In genomic region chr19:14595390-14595997, GRCm38 (mm10) we compare ENCODE assay signal across 8 mouse cellular contexts. TPM values are rescaled to one million over a fixed set of nuclear protein-coding genes. Genes with fewer than 3 reads are reported as not detected.
DNase-seq lines count a peak whose midpoint lies in the region; ATAC-seq and TF ChIP-seq lines count a peak whose summit lies in the region.

No protein-coding gene starts in this region.

- H3K27ac ChIP-seq in kidney, embryonic 16.5 days (ENCODE audit: low read length) = no peak overlapping the region
- H3K27ac ChIP-seq in hindbrain, embryonic 14.5 days = no peak overlapping the region
- H3K27ac ChIP-seq in midbrain, postnatal 0 days (ENCODE audit: low read depth, low read length) = no peak overlapping the region

- H3K4me2 ChIP-seq in kidney, embryonic 16.5 days (replicated peaks; ENCODE audit: low read depth, low read length) = peak overlapping the region; percentile 63
- H3K4me2 ChIP-seq in hindbrain, embryonic 14.5 days (replicated peaks) = peak overlapping the region; percentile 65
- H3K4me2 ChIP-seq in midbrain, postnatal 0 days (ENCODE audit: low read depth, low read length, poor library complexity, severe bottlenecking) = peak overlapping the region; percentile 63

- ATAC-seq in kidney, embryonic 16.5 days (ENCODE audit: low FRiP score, low TSS enrichment) = no peak
- ATAC-seq in hindbrain, embryonic 14.5 days (ENCODE audit: low FRiP score) = no peak
- no peak for ATAC-seq in midbrain, postnatal 0 days (ENCODE audit: low FRiP score)

- 14% methylated on average over 11 of the region's 11 CpGs for WGBS in kidney, embryonic 16.5 days
- WGBS in hindbrain, embryonic 14.5 days = 15% methylated on average over 11 of the region's 11 CpGs
- WGBS in midbrain, postnatal 0 days = 14% methylated on average over 11 of the region's 11 CpGs

- H3K27me3 ChIP-seq in kidney, embryonic 16.5 days (ENCODE audit: insufficient read depth, low read length) = no peaks in the 10 kb centered on the region
- H3K27me3 ChIP-seq in hindbrain, embryonic 14.5 days (ENCODE audit: control insufficient read depth, insufficient read depth, low read length) = no peaks in the 10 kb centered on the region
- H3K27me3 ChIP-seq in midbrain, postnatal 0 days (ENCODE audit: insufficient read depth, low read length) = no peaks in the 10 kb centered on the region

- no peak overlapping the region; the same call in 1 of the 2 replicates for H3K9ac ChIP-seq in kidney, embryonic 16.5 days (replicated peaks; ENCODE audit: low read length)
- H3K9ac ChIP-seq in hindbrain, embryonic 14.5 days = peak overlapping the region; percentile 96
- peak overlapping the region; percentile 42 for H3K9ac ChIP-seq in midbrain, postnatal 0 days (replicated peaks; ENCODE audit: low read length, poor library complexity, severe bottlenecking)

- H3K4me1 ChIP-seq in kidney, embryonic 16.5 days (ENCODE audit: insufficient read depth, low read length) = peaks cover 38% of the 10 kb centered on the region
- peaks cover 35% of the 10 kb centered on the region for H3K4me1 ChIP-seq in hindbrain, embryonic 14.5 days (replicated peaks; ENCODE audit: control insufficient read depth, insufficient read depth, low read length)
- H3K4me1 ChIP-seq in midbrain, postnatal 0 days (ENCODE audit: insufficient read depth, low read length) = peaks cover 9% of the 10 kb centered on the region; the same call in 1 of the 2 replicates

- H3K4me3 ChIP-seq in kidney, embryonic 16.5 days (ENCODE audit: low read length) = peak overlapping the region; percentile 92
- H3K4me3 ChIP-seq in hindbrain, embryonic 14.5 days (replicated peaks; ENCODE audit: low read length) = peak overlapping the region; percentile 76
- H3K4me3 ChIP-seq in midbrain, postnatal 0 days (ENCODE audit: low read depth, low read length) = peak overlapping the region; percentile 95

- no peaks in the 10 kb centered on the region; the same call in 1 of the 2 replicates for H3K36me3 ChIP-seq in kidney, embryonic 16.5 days (ENCODE audit: insufficient read depth, low read length)
- H3K36me3 ChIP-seq in hindbrain, embryonic 14.5 days (replicated peaks; ENCODE audit: control insufficient read depth, insufficient read depth) = peaks cover 4% of the 10 kb centered on the region; the same call in 1 of the 2 replicates
- no peaks in the 10 kb centered on the region for H3K36me3 ChIP-seq in midbrain, postnatal 0 days (ENCODE audit: insufficient read depth, low read length)

- DNase-seq in kidney, postnatal 14 days = no peak
- peak; percentile 50 for DNase-seq in embryo, embryonic 10 days (ENCODE audit: low spot score)
- DNase-seq in hindbrain, embryonic 14.5 days (ENCODE audit: low spot score) = peak; percentile 54
- no peak for DNase-seq in midbrain, postnatal 0 days (ENCODE audit: low spot score)
- DNase-seq in urinary bladder, postnatal 4 days (ENCODE audit: low spot score in 2 of 2) = no peak
- no peak for DNase-seq in adrenal gland, adult 2 months
- no peak for DNase-seq in layer of hippocampus, adult 9-11 months

- H3K9me3 ChIP-seq in kidney, embryonic 16.5 days (ENCODE audit: low read length) = no peaks in the 10 kb centered on the region
- H3K9me3 ChIP-seq in hindbrain, embryonic 14.5 days (ENCODE audit: control insufficient read depth, low read length) = no peaks in the 10 kb centered on the region
- H3K9me3 ChIP-seq in midbrain, postnatal 0 days (ENCODE audit: low read length) = no peaks in the 10 kb centered on the region

- TF ChIP-seq CTCF in midbrain, postnatal 0 days (IDR thresholded peaks at IDR 0.05) = no peak

RNA-seq across cellular contexts. Expression of gene Tle4, which starts 2.4 kb away (rescaled TPM):
- polyA plus RNA-seq in kidney, embryonic 16.5 days (2015; fragmentation: Nextera tagmentation; extraction: Ambion mirVana) = 13.4 and 14.6 TPM in 2 replicates
- 25.4 and 26.8 TPM in 2 replicates for polyA plus RNA-seq in hindbrain, embryonic 14.5 days (2014; fragmentation: Nextera tagmentation; extraction: Ambion mirVana)
- 54.6 and 69.8 TPM in 2 replicates for total RNA-seq in midbrain, postnatal 0 days (2014; rRNA removed)
- 20.4 and 21.4 TPM in 2 replicates for polyA plus RNA-seq in midbrain, postnatal 0 days (2015; fragmentation: Nextera tagmentation; extraction: Ambion mirVana)
- 10 to 100 TPM in 1 of 2 experiments, 1 to 10 TPM in 1; 7.8 to 11.2 TPM for total RNA-seq in adrenal gland, adult 2 months (2021)
- polyA plus RNA-seq in adrenal gland, adult 2 months (2012; rRNA removed) = 5.2 and 6.0 TPM in 2 replicates

Comparison
In these comparisons a context has a peak if more than half of its experiments do, and no peak if none do; other contexts are left out.
1. DNase-seq: peak in embryo, embryonic 10 days (single experiment) and hindbrain, embryonic 14.5 days (single experiment); none in kidney, postnatal 14 days (single experiment), midbrain, postnatal 0 days (single experiment), urinary bladder, postnatal 4 days (0 of 2), adrenal gland, adult 2 months (single experiment) and layer of hippocampus, adult 9-11 months (single experiment).
2. Peak in every context shown above with its lines, with median percentiles within 50 percentile points of each other: H3K4me2 ChIP-seq and H3K4me3 ChIP-seq.